Mouse (Mus musculus) cerebellum, postnatal 4 days (tissue): ENCODE results near the gene Cacna1a.
A peak's percentile ranks its signal among the peaks of the same experiment; 100 is the strongest.
"Not testable (repeated sequence)": the region's sequence is repeated elsewhere in the genome, so short reads cannot be mapped to it uniquely, and the experiment has no call there.

Source experiments
- DNase-seq, 2 experiments: peaks; one replicate each; pipeline ENCODE4 v3.0.0; 2022; ENCODE audit warnings: low spot score in 2 of 2, mixed read lengths in 1 of 2

The Cacna1a gene

GRCm38 (mm10) chr8:84659936-84660818 lies 271.9 kb downstream of the Cacna1a start:
- no peak for DNase-seq

GRCm38 (mm10) chr8:84660819-84661457 lies 272.7 kb downstream of the Cacna1a start:
- no peak for DNase-seq

- DNase-seq, result peak in 1 of 2 experiments; percentile 36
These were observed 273.2 kb downstream of the Cacna1a start for GRCm38 (mm10) chr8:84661458-84661871.

- DNase-seq, result peak in 1 of 2 experiments; percentile 54
These were observed 273.8 kb downstream of the Cacna1a start for GRCm38 (mm10) chr8:84661961-84662571.

GRCm38 (mm10) chr8:84662581-84663065 lies 274.4 kb downstream of the Cacna1a start, which contains the start of gene Ier2:
Gene Ier2, minus strand, starts transcription at chr8:84662852.
- peak; percentile 71 to 86 for DNase-seq

- DNase-seq, result peak; percentile 90 to 96
These were observed 275.5 kb downstream of the Cacna1a start for GRCm38 (mm10) chr8:84663483-84664327.

GRCm38 (mm10) chr8:84664566-84665384 lies 276.5 kb downstream of the Cacna1a start:
- DNase-seq, result peak; percentile 62 to 81

- no peak for DNase-seq
These were observed 277.2 kb downstream of the Cacna1a start for GRCm38 (mm10) chr8:84665385-84665893.

- DNase-seq, result no peak
These were observed 279.8 kb downstream of the Cacna1a start for GRCm38 (mm10) chr8:84668081-84668480.

- no peak for DNase-seq
These were observed 280.7 kb downstream of the Cacna1a start for GRCm38 (mm10) chr8:84668731-84669485.

GRCm38 (mm10) chr8:84670295-84671006 lies 282.2 kb downstream of the Cacna1a start:
- DNase-seq, result not testable (repeated sequence)

- DNase-seq, result no peak
These were observed 289.1 kb downstream of the Cacna1a start for GRCm38 (mm10) chr8:84677305-84677704.

- no peak for DNase-seq
These were observed 293.2 kb downstream of the Cacna1a start for GRCm38 (mm10) chr8:84681476-84681875.

- no peak for DNase-seq
These were observed 294.0 kb downstream of the Cacna1a start for GRCm38 (mm10) chr8:84682257-84682656.

GRCm38 (mm10) chr8:84684537-84684936 lies 296.3 kb downstream of the Cacna1a start:
- no peak for DNase-seq

GRCm38 (mm10) chr8:84686191-84687002 lies 298.2 kb downstream of the Cacna1a start, which contains the start of gene Trmt1:
Gene Trmt1, plus strand, starts transcription at chr8:84686307.
- no peak for DNase-seq

- no peak for DNase-seq
These were observed 298.9 kb downstream of the Cacna1a start for GRCm38 (mm10) chr8:84687003-84687704.
